Mouse (Mus musculus) liver, embryonic 14.5 days (tissue): ENCODE measurements around the gene Tbc1d20. TPM values are rescaled to one million over a fixed set of nuclear protein-coding genes. Genes with fewer than 3 reads are reported as not detected.

Experiments
- ATAC-seq: fragments of 200-750 bp; cut with Nextera tagmentation; 2 replicates; pipeline ENCODE4 v1.8.0; 2017; ENCODE audit warnings: moderate number of reproducible peaks, mild to moderate bottlenecking, moderate library complexity; ENCODE audit not compliant: insufficient read depth
- DNase-seq, 3 experiments: peaks; one replicate each; pipeline ENCODE4 v3.0.0-alpha.2; 2012 to 2013; ENCODE audit warnings: low read depth in 3 of 3, low spot score in 3 of 3
- H3K27ac ChIP-seq: fragments of 300-500 bp; sonication (generic); 2 replicates; pipeline ENCODE4 v1.5.1; 2014; ENCODE audit warnings: moderate library complexity, mild to moderate bottlenecking, control low read depth, inconsistent platforms
- H3K27me3 ChIP-seq: fragments of 300-500 bp; sonication (generic); 2 replicates; pipeline ENCODE4 v1.6.1; 2014; ENCODE audit warnings: mild to moderate bottlenecking, low read length, moderate library complexity; ENCODE audit not compliant: control insufficient read depth, insufficient read depth
- H3K36me3 ChIP-seq: fragments of 300-500 bp; sonication (generic); replicated peaks from 2 replicates; pipeline ENCODE4 v1.6.1; 2014; ENCODE audit warnings: low read depth; ENCODE audit not compliant: control insufficient read depth, insufficient read depth
- H3K4me1 ChIP-seq, 2 experiments: fragments of 200-500 bp in 1 of 2; fragments of 300-500 bp in 1 of 2; sonication (generic) in 1 of 2; replicated peaks; 2 replicates each; pipeline ENCODE4 v1.6.1; 2012 to 2014; ENCODE audit warnings: antibody characterized with exemption in 1 of 2, inconsistent platforms in 1 of 2, low read length in 1 of 2; ENCODE audit not compliant: control insufficient read depth in 2 of 2, insufficient read depth in 2 of 2
- H3K4me2 ChIP-seq: fragments of 300-500 bp; sonication (generic); 2 replicates; pipeline ENCODE4 v1.6.1; 2014; ENCODE audit warnings: low read depth, mild to moderate bottlenecking, control low read depth, moderate library complexity
- H3K4me3 ChIP-seq, 2 experiments: fragments of 200-500 bp in 1 of 2; fragments of 300-500 bp in 1 of 2; sonication (generic) in 1 of 2; 2 replicates each; pipeline ENCODE4 v1.5.1; 2012 to 2014; ENCODE audit warnings: low read depth in 2 of 2, low read length in 2 of 2, mild to moderate bottlenecking in 2 of 2, control low read depth in 1 of 2, inconsistent platforms in 1 of 2, moderate library complexity in 1 of 2; ENCODE audit not compliant: insufficient read depth in 1 of 2
- H3K9ac ChIP-seq: fragments of 300-500 bp; sonication (generic); replicated peaks from 2 replicates; pipeline ENCODE4 v1.6.1; 2014; ENCODE audit warnings: mild to moderate bottlenecking, control low read depth, moderate library complexity
- H3K9me3 ChIP-seq: fragments of 300-500 bp; sonication (generic); 2 replicates; pipeline ENCODE4 v1.6.1; 2016; ENCODE audit warnings: low read length, mixed read lengths; ENCODE audit not compliant: control insufficient read depth
- CTCF ChIP-seq: IDR thresholded peaks from 2 replicates; pipeline ENCODE4 v1.5.1; 2016; ENCODE audit warnings: antibody characterized with exemption, low read depth, control low read depth
- EP300 ChIP-seq: IDR thresholded peaks from 2 replicates; pipeline ENCODE4 v1.6.1; 2016; ENCODE audit warnings: antibody characterized with exemption, low read depth
- WGBS: fragments of 180-500 bp; shearing (Covaris S2); extraction: QIAGEN DNeasy Blood & Tissue Kit; methylation state at CpG from one replicate; pipeline ENCODE4 v1.1.7; 2014; ENCODE audit not compliant: insufficient replicate concordance; 5-methylcytosine and 5-hydroxymethylcytosine counted together
- polyA plus RNA-seq, 2 experiments: library from polyadenylated mRNA; depleted of rRNA in 1 of 2; stranded (reverse) in 1 of 2; unstranded in 1 of 2; fragments of >200 nt; fragmentation: Nextera tagmentation in 1 of 2; extraction: Ambion mirVana in 1 of 2; gene quantifications; 2 replicates each; pipeline versions ENCODE4 v1.2.1 to v1.2.3; 2012 to 2014

Gene Tbc1d20
- polyA plus RNA-seq, 2 experiments: 5.3 to 9.5 TPM

DNA sequence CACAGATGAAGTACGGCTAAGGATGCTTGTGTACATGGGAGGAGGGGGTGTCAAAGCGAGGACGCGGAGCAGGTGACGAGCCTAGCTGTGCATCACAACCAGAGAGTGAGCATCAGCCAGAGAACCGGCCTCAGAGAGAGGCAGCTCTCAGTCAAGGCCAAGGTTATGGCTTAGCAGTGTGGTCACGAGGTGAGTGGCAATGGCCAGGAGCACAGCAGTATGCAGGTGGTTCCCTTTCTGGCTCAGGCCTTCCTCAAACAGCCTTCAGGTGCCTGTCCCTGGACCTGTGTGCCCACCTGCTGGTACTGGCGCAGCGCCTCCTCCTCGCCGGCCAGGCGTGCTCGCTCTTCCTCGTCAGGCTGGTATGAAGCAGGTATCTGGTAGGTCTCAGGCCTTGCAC is 30.3 kb downstream of the Tbc1d20 start:
- TF ChIP-seq EP300 (no peak), CTCF (no peak)
- peaks cover 33% of the 10 kb centered on the region for H3K36me3 ChIP-seq

GRCm38 (mm10) chr2:152324842-152325241 is 31.2 kb downstream of the Tbc1d20 start:
- ATAC-seq: no peak
- Histone ChIP-seq H3K9me3 (no peaks in the 10 kb centered on the region), H3K27me3 (no peaks in the 10 kb centered on the region), H3K4me2 (no peak overlapping the region), H3K4me3 (no peak overlapping the region), H3K4me1 (no peaks in the 10 kb centered on the region), H3K9ac (no peak overlapping the region), H3K27ac (no peak overlapping the region), H3K36me3 (peaks cover 31% of the 10 kb centered on the region)
- 78% methylated on average over 3 of the region's 3 CpGs for WGBS
- no peak for DNase-seq
- TF ChIP-seq CTCF (no peak), EP300 (no peak)

More for the DNA sequence above, 30.3 kb downstream of the Tbc1d20 start:
- WGBS: 86% methylated on average over 14 of the region's 14 CpGs
- Histone ChIP-seq H3K4me2 (no peak overlapping the region), H3K9me3 (no peaks in the 10 kb centered on the region), H3K27ac (no peak overlapping the region), H3K9ac (no peak overlapping the region), H3K27me3 (no peaks in the 10 kb centered on the region), H3K4me1 (no peaks in the 10 kb centered on the region), H3K4me3 (no peak overlapping the region)
- ATAC-seq (no peak), DNase-seq (no peak)

GRCm38 (mm10) chr2:152326157-152326556 is 32.5 kb downstream of the Tbc1d20 start:
- Histone ChIP-seq H3K9ac (no peak overlapping the region), H3K27me3 (no peaks in the 10 kb centered on the region), H3K4me1 (peaks cover 6 to 9% of the 10 kb centered on the region in 2 experiments), H3K4me2 (no peak overlapping the region), H3K4me3 (no peak overlapping the region), H3K27ac (no peak overlapping the region), H3K9me3 (no peaks in the 10 kb centered on the region), H3K36me3 (peaks cover 31% of the 10 kb centered on the region)
- DNase-seq (no peak), ATAC-seq (no peak)
- WGBS: 86% methylated on average over 13 of the region's 13 CpGs
- TF ChIP-seq EP300: no peak
- no peak for TF ChIP-seq CTCF

DNA sequence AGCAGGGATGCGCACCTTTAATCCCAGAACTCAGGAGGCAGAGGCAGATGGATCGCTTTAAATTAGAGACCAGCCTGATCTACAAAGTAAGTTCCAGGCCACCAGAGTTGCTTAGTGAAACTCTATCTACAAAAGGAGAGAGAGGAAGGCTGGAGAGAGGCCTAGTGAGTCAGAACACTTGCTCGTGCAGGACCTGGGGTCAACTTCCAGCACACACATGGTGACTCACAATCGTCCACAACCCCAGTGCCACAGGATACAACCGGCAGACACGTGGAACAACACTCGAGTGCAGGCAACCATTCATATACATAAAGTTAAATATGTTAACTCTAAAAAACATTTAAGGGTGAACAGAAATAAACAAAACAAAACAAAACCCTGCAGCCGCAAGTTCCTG is 33.0 kb downstream of the Tbc1d20 start:
- Histone ChIP-seq H3K36me3 (peaks cover 30% of the 10 kb centered on the region), H3K4me3 (no peak overlapping the region), H3K27me3 (no peaks in the 10 kb centered on the region), H3K27ac (no peak overlapping the region), H3K4me2 (no peak overlapping the region), H3K9ac (no peak overlapping the region), H3K9me3 (no peaks in the 10 kb centered on the region), H3K4me1 (peaks cover 6 to 11% of the 10 kb centered on the region in 2 experiments)
- DNase-seq: no peak
- no peak for ATAC-seq
- 79% methylated on average over 8 of the region's 8 CpGs for WGBS
- TF ChIP-seq CTCF (no peak), EP300 (no peak)

DNA sequence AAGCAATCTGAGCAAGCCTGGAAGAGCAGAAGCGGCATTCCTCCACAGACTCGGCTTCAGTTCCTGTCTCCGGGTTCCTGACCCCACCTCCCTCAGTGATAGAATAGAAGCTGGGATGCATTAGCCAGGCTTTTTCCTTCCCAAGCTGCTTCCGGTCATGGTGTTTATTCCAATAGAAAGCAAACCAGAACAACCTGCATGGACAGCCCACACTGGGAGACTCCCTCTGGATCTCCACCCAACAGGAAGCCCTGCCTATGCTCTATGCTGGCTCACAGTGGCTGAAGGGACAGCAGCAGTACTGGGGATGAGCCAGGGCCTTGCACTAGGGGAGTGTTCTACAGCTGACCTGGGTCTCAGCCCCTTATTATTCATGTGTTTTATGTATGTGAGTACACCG is 34.4 kb downstream of the Tbc1d20 start:
- no peak for ATAC-seq
- no peak for TF ChIP-seq EP300
- no peak for TF ChIP-seq CTCF
- Histone ChIP-seq H3K27ac (no peak overlapping the region), H3K9ac (no peak overlapping the region), H3K36me3 (peaks cover 25% of the 10 kb centered on the region), H3K4me2 (no peak overlapping the region), H3K9me3 (no peaks in the 10 kb centered on the region), H3K4me1 (peaks cover 8 to 11% of the 10 kb centered on the region in 2 experiments), H3K4me3 (no peak overlapping the region), H3K27me3 (no peaks in the 10 kb centered on the region)
- WGBS: 70% methylated on average over 5 of the region's 5 CpGs
- no peak for DNase-seq
